Mouse (Mus musculus): ENCODE measurements around the gene Trim11. TPM values are rescaled to one million over a fixed set of nuclear protein-coding genes. Genes with fewer than 3 reads are reported as not detected.
A peak's percentile ranks its signal among the peaks of the same experiment; 100 is the strongest.

Gene Trim11
- total RNA-seq, 2 experiments from 2014 or later: 32.5 to 35.5 TPM

DNA sequence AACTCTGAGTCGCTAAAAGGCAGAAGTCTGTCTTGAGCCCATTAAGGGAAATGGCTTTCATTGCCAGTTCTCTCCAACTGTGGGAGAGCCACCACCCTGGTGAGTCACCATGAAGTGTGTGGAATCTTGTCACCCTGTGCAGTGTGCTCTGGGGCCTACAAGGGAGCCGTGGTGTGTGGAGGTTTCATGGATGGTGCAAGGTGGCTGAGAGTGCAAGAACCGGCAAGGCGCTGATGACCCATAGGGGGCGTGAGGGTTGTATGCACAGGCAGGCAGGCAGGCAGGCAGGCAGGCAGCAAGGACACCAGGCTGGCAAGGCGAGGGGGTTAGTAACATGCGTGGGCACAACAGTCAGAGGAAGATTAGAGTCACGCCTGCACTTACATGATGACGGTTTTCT, 37.2 kb downstream of the Trim11 start:
- Histone ChIP-seq H3K27ac (no peak overlapping the region), H3K4me3 (no peak overlapping the region)
- TF ChIP-seq CTCF (conservative IDR thresholded peaks at IDR 0.05): peak; percentile 65
- DNase-seq (ENCODE audit: low spot score in 2 of 2): peak; percentile 34 to 42

DNA sequence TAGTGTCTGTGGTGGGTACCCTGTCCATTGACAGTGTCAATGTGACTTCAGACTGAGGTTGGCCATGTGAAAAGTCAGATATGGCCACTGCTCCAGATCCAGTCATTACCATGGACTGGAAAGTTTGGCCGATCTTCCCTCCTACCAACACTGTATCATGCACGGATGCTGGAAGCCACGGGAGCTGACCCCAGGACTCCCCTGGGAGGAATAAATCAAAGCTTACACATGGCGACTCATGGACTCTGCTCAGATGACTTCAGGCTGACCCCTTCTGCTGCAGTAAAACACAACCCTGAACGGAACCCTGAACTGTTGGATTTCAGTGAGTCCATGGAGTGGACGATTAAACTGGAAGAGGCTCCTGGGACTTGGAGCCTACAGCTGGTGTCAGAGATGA, 48.5 kb downstream of the Trim11 start:
- H3K4me3 ChIP-seq: no peak overlapping the region
- no peak for DNase-seq (ENCODE audit: low spot score in 2 of 2)
- no peak overlapping the region for H3K27ac ChIP-seq
- no peak for TF ChIP-seq CTCF (conservative IDR thresholded peaks at IDR 0.05)

DNA sequence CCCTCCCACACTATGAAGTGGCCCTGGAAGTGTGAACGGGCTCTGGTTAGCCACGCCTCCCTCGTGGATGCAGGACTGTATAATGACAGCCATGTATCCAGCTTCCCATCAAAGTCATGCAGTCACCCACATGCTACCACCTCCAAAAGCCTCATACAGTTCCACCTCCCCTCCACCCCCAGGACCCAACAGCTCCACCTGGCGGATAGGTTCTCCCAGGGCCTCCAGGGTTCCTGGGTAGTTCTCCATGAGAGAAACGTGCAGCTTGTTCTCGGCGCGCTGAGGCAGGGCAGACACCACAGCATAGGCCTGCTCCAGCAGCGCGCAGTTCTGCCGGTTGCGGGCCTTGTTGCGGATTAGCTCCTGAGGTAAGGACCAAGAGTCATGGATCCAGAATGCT, 51.1 kb downstream of the Trim11 start:
- TF ChIP-seq CTCF (conservative IDR thresholded peaks at IDR 0.05): 0 out of 2 replicates have a peak, but pooled peaks have one; percentile 5
- no peak for DNase-seq (ENCODE audit: low spot score in 2 of 2)
- Histone ChIP-seq H3K27ac (no peak overlapping the region), H3K4me3 (no peak overlapping the region)

Small RNAs within 50 kb of the gene (microRNA-seq; reads per million reads assigned to microRNA genes)
- gene Gm44313: 0 reads per million in 2 experiments

Other genes starting within 250 kb of the Trim11 start
- under 1 TPM; 0.20 to 0.25 TPM for gene Olfr317, start 238.9 kb upstream of the Trim11 start, total RNA-seq (2021)
- under 1 TPM; 0.61 to 0.77 TPM for gene Olfr316, start 225.4 kb upstream of the Trim11 start, total RNA-seq (2021)
- not detected for gene Olfr315, start 204.9 kb upstream of the Trim11 start, total RNA-seq (2021)
- gene Olfr314, start 195.1 kb upstream of the Trim11 start, total RNA-seq (2021): not detected
- 1 to 10 TPM; 6.3 to 7.5 TPM for gene Fam183b, start 176.1 kb upstream of the Trim11 start, total RNA-seq (2021)
- gene Olfr313, start 163.1 kb upstream of the Trim11 start, total RNA-seq (2021): not detected
- not detected for gene Olfr312, start 148.9 kb upstream of the Trim11 start, total RNA-seq (2021)
- not detected for gene Olfr311, start 138.8 kb upstream of the Trim11 start, total RNA-seq (2021)
- gene Gm12258, start 130.9 kb upstream of the Trim11 start, total RNA-seq (2021): 10 to 100 TPM; 20.9 to 22.3 TPM
- gene 2810021J22Rik, start 110.9 kb upstream of the Trim11 start, total RNA-seq (2021): 10 to 100 TPM; 11.2 to 12.0 TPM
- gene Zfp39, start 73.9 kb upstream of the Trim11 start, total RNA-seq (2021): 10 to 100 TPM in 1 of 2 experiments, 1 to 10 TPM in 1; 9.9 to 10.3 TPM
- not detected for gene Btnl10, start 60.2 kb upstream of the Trim11 start, total RNA-seq (2021)
- gene Rnf187, start 39.2 kb upstream of the Trim11 start, total RNA-seq (2021): 100 to 1,000 TPM; 462 to 508 TPM
- gene Hist3h2ba, start 29.2 kb upstream of the Trim11 start, total RNA-seq (2021): 100 to 1,000 TPM in 1 of 2 experiments, 10 to 100 TPM in 1; 91.3 to 103 TPM
- gene Hist3h2a, start 23.4 kb upstream of the Trim11 start, total RNA-seq (2021): 10 to 100 TPM; 66.0 to 69.3 TPM
- gene Trim17, start 23.4 kb upstream of the Trim11 start, total RNA-seq (2021): 1 to 10 TPM; 5.3 to 6.5 TPM
- gene Obscn, start 158.3 kb downstream of the Trim11 start, total RNA-seq (2021): 1 to 10 TPM; 1.2 to 1.5 TPM
- gene Iba57, start 185.6 kb downstream of the Trim11 start, total RNA-seq (2021): 1 to 10 TPM; 7.8 to 8.7 TPM
- gene Gjc2, start 205.1 kb downstream of the Trim11 start, total RNA-seq (2021): 10 to 100 TPM; 10.2 to 10.8 TPM
- gene Guk1, start 214.1 kb downstream of the Trim11 start, total RNA-seq (2021): 100 to 1,000 TPM; 134 to 136 TPM
- 10 to 100 TPM; 37.3 to 39.3 TPM for gene Mrpl55, start 224.4 kb downstream of the Trim11 start, total RNA-seq (2021)
- gene 2310033P09Rik, start 230.2 kb downstream of the Trim11 start, total RNA-seq (2021): 10 to 100 TPM; 21.6 to 22.3 TPM